Mouse (Mus musculus) T-helper 2 cell (primary cell): ENCODE results near the gene Kctd19.

ENCODE experiments used
- in situ Hi-C: fragments of 300-600 bp; cut with MboI, MseI; formaldehyde crosslinking; loops from one replicate; pipeline ENCODE4 v1.15.1; 2025; ENCODE audit warnings: high pct_unique_total_duplicates

The Kctd19 gene

GRCm38 (mm10) chr8:105336373-105337130 is 76.8 kb downstream of the Kctd19 start:
- in situ Hi-C loops, result loop anchor here (25.0 kb wide), 1 partner anchor 726 kb away; the partner anchor contains the start of gene Nfatc3
